ENCODE assay signal across 28 mouse cellular contexts in genomic region chrX:167434883-167435282, GRCm38 (mm10). TPM values are rescaled to one million over a fixed set of nuclear protein-coding genes. Genes with fewer than 3 reads are reported as not detected.
DNase-seq lines count a peak whose midpoint lies in the region; ATAC-seq lines count a peak whose summit lies in the region.
"Had no signal": no experiment of that assay in that cellular context is flagged by ENCODE, and none has a peak within 500 bp of the region (broad histone marks: within the 10 kb centered on the region; RNA-seq: fewer than 3 reads in every experiment).

No protein-coding gene starts in this region.

- H3K27ac ChIP-seq in hindbrain, embryonic 11.5 days (ENCODE audit: low read depth, low read length), result no peak overlapping the region
- H3K27ac ChIP-seq: forebrain, embryonic 10.5 days; forebrain, embryonic 13.5 days; gastrocnemius, adult 2 months; heart, embryonic 10.5 days; heart, embryonic 13.5 days; hindbrain, embryonic 13.5 days; intestine, embryonic 15.5 days had no signal

- peak; percentile 1 for DNase-seq in A20 (ENCODE audit: low read depth, low spot score)
- peak; percentile 0 for DNase-seq in splenic B cell, adult 2 months (ENCODE audit: low read depth, low spot score)
- no peak for DNase-seq in frontal cortex, postnatal 14 days (ENCODE audit: low spot score in 2 of 2)
- DNase-seq in hindbrain, embryonic 11.5 days (ENCODE audit: low spot score), result no peak
- no peak for DNase-seq in kidney, adult 9 months
- DNase-seq: adrenal gland, adult 2 months; adrenal gland, postnatal 14 days; B cell, adult 2 months; cerebellum, adult 11-12 months; cerebellum, adult 8-10 months; cerebellum, postnatal 10 days; cerebellum, postnatal 36 days; gastrocnemius, adult 2 months; gastrocnemius, postnatal 14 days; heart, adult 18-20 months; heart, postnatal 14 days; heart, postnatal 4 days had no signal

- no peaks in the 10 kb centered on the region for H3K36me3 ChIP-seq in splenic B cell, adult 2 months (ENCODE audit: control insufficient read depth, insufficient read depth, low read length, poor library complexity, severe bottlenecking)
- no peaks in the 10 kb centered on the region for H3K36me3 ChIP-seq in hindbrain, embryonic 11.5 days (ENCODE audit: control insufficient read depth, insufficient read depth, low read length)
- H3K36me3 ChIP-seq: forebrain, embryonic 10.5 days; G1E; heart, embryonic 10.5 days; heart, embryonic 13.5 days; hindbrain, embryonic 13.5 days; intestine, embryonic 15.5 days had no signal

- no peak overlapping the region for H3K4me3 ChIP-seq in hindbrain, embryonic 11.5 days (ENCODE audit: low read depth, low read length)
- H3K4me3 ChIP-seq: forebrain, embryonic 10.5 days; forebrain, embryonic 13.5 days; gastrocnemius, adult 2 months; heart, embryonic 10.5 days; heart, embryonic 13.5 days; hindbrain, embryonic 13.5 days; intestine, embryonic 15.5 days had no signal

- ATAC-seq in common myeloid progenitor, adult 5-6 weeks (replicated peaks; ENCODE audit: low read depth, poor library complexity, severe bottlenecking), result peak; percentile 93
- peak; percentile 99 for ATAC-seq in megakaryocyte, adult 5-6 weeks (ENCODE audit: poor library complexity, severe bottlenecking)
- ATAC-seq in hindbrain, embryonic 11.5 days (ENCODE audit: low FRiP score), result no peak
- ATAC-seq: forebrain, embryonic 13.5 days; hindbrain, embryonic 16.5 days; intestine, embryonic 15.5 days had no signal

- H3K4me1 ChIP-seq in hindbrain, embryonic 11.5 days (replicated peaks; ENCODE audit: control insufficient read depth, insufficient read depth, low read length), result no peaks in the 10 kb centered on the region
- H3K4me1 ChIP-seq: forebrain, embryonic 10.5 days; forebrain, embryonic 13.5 days; heart, embryonic 10.5 days; heart, embryonic 13.5 days; hindbrain, embryonic 13.5 days; intestine, embryonic 15.5 days had no signal

- no peaks in the 10 kb centered on the region for H3K27me3 ChIP-seq in splenic B cell, adult 2 months (ENCODE audit: control insufficient read depth, insufficient read depth, low read length, poor library complexity, severe bottlenecking)
- no peaks in the 10 kb centered on the region for H3K27me3 ChIP-seq in hindbrain, embryonic 11.5 days (ENCODE audit: control insufficient read depth, insufficient read depth, low read length)
- H3K27me3 ChIP-seq: CH12.LX; forebrain, embryonic 13.5 days; heart, embryonic 13.5 days; hindbrain, embryonic 13.5 days; intestine, embryonic 15.5 days had no signal

- H3K4me2 ChIP-seq in hindbrain, embryonic 11.5 days (replicated peaks; ENCODE audit: low read depth, low read length), result no peak overlapping the region
- H3K4me2 ChIP-seq: forebrain, embryonic 13.5 days; heart, embryonic 13.5 days; hindbrain, embryonic 13.5 days; intestine, embryonic 15.5 days had no signal

- no peaks in the 10 kb centered on the region for H3K9me3 ChIP-seq in hindbrain, embryonic 11.5 days (ENCODE audit: control insufficient read depth, low read length)
- H3K9me3 ChIP-seq: forebrain, embryonic 10.5 days; forebrain, embryonic 13.5 days; G1E; heart, embryonic 10.5 days; heart, embryonic 13.5 days; hindbrain, embryonic 13.5 days; intestine, embryonic 15.5 days had no signal

- H3K9ac ChIP-seq in hindbrain, embryonic 11.5 days (ENCODE audit: low read depth, low read length), result no peak overlapping the region
- H3K9ac ChIP-seq: forebrain, embryonic 13.5 days; heart, embryonic 13.5 days; hindbrain, embryonic 13.5 days; intestine, embryonic 15.5 days had no signal

RNA-seq across cellular contexts. Expression of gene Prps2, which starts 52.3 kb away (rescaled TPM):
- 51.8 and 66.5 TPM in 2 replicates for total RNA-seq in common myeloid progenitor, adult 5-6 weeks (2017)
- 33.7 and 35.0 TPM in 2 replicates for total RNA-seq in megakaryocyte, adult 5-6 weeks (2015)
- 22.5 and 23.4 TPM in 2 replicates for total RNA-seq in megakaryocyte, adult 5-6 weeks (2017)
- 17.6 and 18.3 TPM in 2 replicates for polyA plus RNA-seq in hindbrain, embryonic 11.5 days (2014; fragmentation: Nextera tagmentation; extraction: Ambion mirVana)

Comparison
In these comparisons a context has a peak if more than half of its experiments do, and no peak if none do; other contexts are left out.
1. DNase-seq: peak in A20 (single experiment) and splenic B cell, adult 2 months (single experiment); none in frontal cortex, postnatal 14 days (0 of 2), hindbrain, embryonic 11.5 days (single experiment) and kidney, adult 9 months (single experiment).